In the genomic region with DNA sequence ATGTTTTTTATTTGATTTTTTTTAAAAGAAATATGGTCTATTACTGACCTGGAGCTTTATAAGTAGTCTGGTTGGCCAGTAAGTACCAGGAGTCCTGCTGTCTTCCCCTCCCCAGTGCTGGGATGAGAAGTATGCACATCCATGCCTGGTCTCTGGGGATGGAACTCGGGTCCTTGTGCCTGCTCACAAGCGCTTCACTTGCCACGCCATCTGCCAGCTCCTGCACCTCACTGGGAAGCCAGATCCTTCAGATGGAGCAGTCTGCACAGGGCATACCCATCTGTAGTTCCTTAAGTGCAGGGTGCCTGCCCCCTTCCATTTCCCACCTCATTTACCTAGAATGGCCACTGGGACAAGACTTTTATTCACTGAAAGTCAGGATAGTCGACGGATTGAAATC, we compare ENCODE assay signal across 24 mouse cellular contexts. TPM values are rescaled to one million over a fixed set of nuclear protein-coding genes. Genes with fewer than 3 reads are reported as not detected.
"Had no signal": no experiment of that assay in that cellular context is flagged by ENCODE, and none has a peak within 500 bp of the region (broad histone marks: within the 10 kb centered on the region; RNA-seq: fewer than 3 reads in every experiment).

No protein-coding gene starts in this region.

- H3K36me3 ChIP-seq: embryonic facial prominence, embryonic 10.5 days; embryonic facial prominence, embryonic 12.5 days; embryonic facial prominence, embryonic 13.5 days; embryonic facial prominence, embryonic 15.5 days; forebrain, embryonic 10.5 days; forebrain, embryonic 15.5 days had no signal

- ATAC-seq: forebrain, embryonic 14.5 days; forebrain, embryonic 15.5 days; forebrain, embryonic 16.5 days; forebrain, postnatal 0 days had no signal

- H3K4me3 ChIP-seq: embryonic facial prominence, embryonic 10.5 days; embryonic facial prominence, embryonic 12.5 days; embryonic facial prominence, embryonic 13.5 days; embryonic facial prominence, embryonic 15.5 days; erythroblast, embryonic 14.5 days; forebrain, embryonic 10.5 days; forebrain, embryonic 15.5 days; gastrocnemius, adult 2 months; heart, adult 2 months had no signal

- H3K27me3 ChIP-seq: embryonic facial prominence, embryonic 12.5 days; embryonic facial prominence, embryonic 13.5 days; embryonic facial prominence, embryonic 15.5 days; forebrain, embryonic 15.5 days had no signal

- H3K9ac ChIP-seq: embryonic facial prominence, embryonic 12.5 days; embryonic facial prominence, embryonic 13.5 days; embryonic facial prominence, embryonic 15.5 days; forebrain, embryonic 15.5 days; forebrain, postnatal 0 days had no signal

- DNase-seq: cerebellum, adult 9-10 months; cerebellum, adult 9-11 months; cerebellum, postnatal 36 days; embryo, embryonic 11 days; forebrain, postnatal 0 days; gastrocnemius, adult 2 months; gastrocnemius, postnatal 10 days; gastrocnemius, postnatal 14 days; gastrocnemius, postnatal 25 days; gastrocnemius, postnatal 36 days; heart, adult 11 months; heart, adult 18-20 months; heart, adult 2 months had no signal

- H3K27ac ChIP-seq: embryonic facial prominence, embryonic 10.5 days; embryonic facial prominence, embryonic 12.5 days; embryonic facial prominence, embryonic 13.5 days; embryonic facial prominence, embryonic 15.5 days; forebrain, embryonic 10.5 days; forebrain, embryonic 15.5 days; gastrocnemius, adult 2 months; heart, adult 2 months had no signal

- H3K4me2 ChIP-seq: embryonic facial prominence, embryonic 12.5 days; embryonic facial prominence, embryonic 13.5 days; embryonic facial prominence, embryonic 15.5 days; forebrain, embryonic 15.5 days had no signal

- H3K9me3 ChIP-seq: embryonic facial prominence, embryonic 10.5 days; embryonic facial prominence, embryonic 12.5 days; embryonic facial prominence, embryonic 13.5 days; embryonic facial prominence, embryonic 15.5 days; forebrain, embryonic 10.5 days; forebrain, embryonic 15.5 days had no signal

- H3K4me1 ChIP-seq: embryonic facial prominence, embryonic 15.5 days had no signal

RNA-seq across cellular contexts. Expression of a gene that starts 31.9 kb away (rescaled TPM):
- total RNA-seq: common myeloid progenitor, adult 5-6 weeks; gastrocnemius, postnatal 25 days; gastrocnemius, postnatal 36 days; granulocyte monocyte progenitor cell, adult 5-6 weeks had no signal
- polyA plus RNA-seq: erythroblast, embryonic 14.5 days had no signal
